Mouse (Mus musculus) inflammation-experienced regulatory T-cells (primary cell): Measurements from ENCODE around the gene Cenpn. TPM values are rescaled to one million over a fixed set of nuclear protein-coding genes. Genes with fewer than 3 reads are reported as not detected.

Source experiments
- polyA plus RNA-seq, 2 experiments: library from polyadenylated mRNA; unstranded; fragments of 100-300 nt; shearing (Covaris generic); gene quantifications; one replicate each; pipeline ENCODE4 v1.2.1; 2017

Cenpn gene
- 1 to 10 TPM; 2.7 to 3.7 TPM for polyA plus RNA-seq

GRCm38 (mm10) chr8:116921337-116922059, at the start of gene Cenpn, which contains the start of gene Cmc2:
Gene Cenpn (plus strand): TSS chr8:116921730.
Gene Cmc2 (minus strand): TSS chr8:116921455.

GRCm38 (mm10) chr8:116943161-116943554, 21.6 kb downstream of the Cenpn start, which contains the start of gene Atmin:
Gene Atmin (plus strand): TSS chr8:116943393.

GRCm38 (mm10) chr8:116978631-116979256, 57.2 kb downstream of the Cenpn start, which contains the start of gene 1700030J22Rik:
Gene 1700030J22Rik (minus strand): TSS chr8:116978959.

Other genes with a start within 250 kb of the Cenpn start
- 10 to 100 TPM; 15.9 to 26.5 TPM for gene Cdyl2, start 188.7 kb upstream of the Cenpn start, polyA plus RNA-seq
- 10 to 100 TPM; 24.4 to 31.3 TPM for gene Cmc2, start 275 bp upstream of the Cenpn start, polyA plus RNA-seq
- gene Atmin, start 21.7 kb downstream of the Cenpn start, polyA plus RNA-seq, result 10 to 100 TPM; 26.8 to 35.3 TPM
- under 1 TPM; 0.14 to 0.26 TPM for gene 1700030J22Rik, start 57.2 kb downstream of the Cenpn start, polyA plus RNA-seq
- gene Gcsh, start 71.8 kb downstream of the Cenpn start, polyA plus RNA-seq, result 10 to 100 TPM; 20.5 to 23.0 TPM
- 1 to 10 TPM in 1 of 2 experiments, under 1 TPM in 1; 0.36 to 2.1 TPM for gene Pkd1l2, start 160.7 kb downstream of the Cenpn start, polyA plus RNA-seq
- gene Bco1, start 174.1 kb downstream of the Cenpn start, polyA plus RNA-seq, result 1 to 10 TPM in 1 of 2 experiments, under 1 TPM in 1; 0.14 to 1.2 TPM
- 1 to 10 TPM; 1.7 to 2.4 TPM for gene Gan, start 236.4 kb downstream of the Cenpn start, polyA plus RNA-seq